ENCODE assay signal across 8 mouse cellular contexts in genomic region chr6:92534226-92535031, GRCm38 (mm10).
DNase-seq lines count a peak whose midpoint lies in the region; ATAC-seq lines count a peak whose summit lies in the region.

No protein-coding gene starts in this region.

- peak overlapping the region; percentile 51 for H3K9ac ChIP-seq in intestine, embryonic 15.5 days

- no peaks in the 10 kb centered on the region for H3K27me3 ChIP-seq in intestine, embryonic 15.5 days (replicated peaks)

- peak; percentile 90 for ATAC-seq in intestine, embryonic 15.5 days

- 9% methylated on average over 11 of the region's 11 CpGs for WGBS in intestine, embryonic 15.5 days

- H3K4me1 ChIP-seq in intestine, embryonic 15.5 days (replicated peaks), result 0 out of 2 replicates have a peak, but pooled peaks cover 4% of the 10 kb centered on the region

- peak overlapping the region; percentile 60 for H3K4me2 ChIP-seq in intestine, embryonic 15.5 days (replicated peaks)

- intact Hi-C loops in gastrocnemius, postnatal 36 days (cut with DNase I), result no loop called here
- intact Hi-C loops in left cerebral cortex, postnatal 10 days (cut with DNase I), result loop anchor here (5.0 to 10.0 kb wide), 2 partner anchors 70 to 133 kb away; no protein-coding TSS in a partner anchor

- no peaks in the 10 kb centered on the region for H3K9me3 ChIP-seq in intestine, embryonic 15.5 days

- no peaks in the 10 kb centered on the region for H3K36me3 ChIP-seq in intestine, embryonic 15.5 days

- peak overlapping the region; percentile 86 for H3K27ac ChIP-seq in intestine, embryonic 15.5 days

- peak; percentile 58 for DNase-seq in ZHBTc4 (ENCODE audit: low read depth, low spot score)
- DNase-seq in embryo, embryonic 9.5 days (ENCODE audit: extremely low spot score), result peak; percentile 63
- DNase-seq in gastrocnemius, postnatal 36 days, result peak; percentile 19 to 29
- peak; percentile 63 to 66 for DNase-seq in left cerebral cortex, postnatal 10 days (ENCODE audit: extremely low spot score in 1 of 2, low spot score in 2 of 2)
- DNase-seq in lung, postnatal 4 days, result peak; percentile 59 to 72
- peak; percentile 65 to 86 for DNase-seq in right cerebral cortex, postnatal 36 days (ENCODE audit: low spot score in 2 of 2)
- no peak for DNase-seq in spleen, postnatal 10 days (ENCODE audit: low spot score in 2 of 2)

- peak overlapping the region; percentile 49 for H3K4me3 ChIP-seq in intestine, embryonic 15.5 days (replicated peaks)

Comparison
In these comparisons a context has a peak if more than half of its experiments do, and no peak if none do; other contexts are left out.
1. DNase-seq: peak in ZHBTc4 (single experiment), embryo, embryonic 9.5 days (single experiment), gastrocnemius, postnatal 36 days (2 of 2), left cerebral cortex, postnatal 10 days (2 of 2), lung, postnatal 4 days (2 of 2) and right cerebral cortex, postnatal 36 days (2 of 2); none in spleen, postnatal 10 days (0 of 2).